Mouse (Mus musculus) cortical plate, adult 2 months (tissue): Measurements from ENCODE around the gene Zfp202. TPM values are rescaled to one million over a fixed set of nuclear protein-coding genes. Genes with fewer than 3 reads are reported as not detected.

Source experiments
- H3K27ac ChIP-seq: fragments of 200-500 bp; 2 replicates; pipeline ENCODE4 v1.5.1; 2012; ENCODE audit warnings: low read length, control low read depth, inconsistent platforms; ENCODE audit not compliant: insufficient read depth
- H3K4me1 ChIP-seq: fragments of 200-500 bp; 2 replicates; pipeline ENCODE4 v1.6.1; 2011; ENCODE audit warnings: low read length; ENCODE audit not compliant: control insufficient read depth, insufficient read depth
- H3K4me3 ChIP-seq: fragments of 200-500 bp; 2 replicates; pipeline ENCODE4 v1.5.1; 2011; ENCODE audit warnings: mild to moderate bottlenecking, low read length, control low read depth; ENCODE audit not compliant: insufficient read depth
- CTCF ChIP-seq: fragments of 200-500 bp; IDR thresholded peaks from 2 replicates; pipeline ENCODE4 v1.5.1; 2011; ENCODE audit warnings: mild to moderate bottlenecking, control low read depth, low read length; ENCODE audit not compliant: insufficient read depth; ENCODE audit errors: extremely low read depth
- POLR2A ChIP-seq: fragments of 200-500 bp; IDR thresholded peaks from 2 replicates; pipeline ENCODE4 v1.6.1; 2011; ENCODE audit warnings: mild to moderate bottlenecking, low read length, control low read depth; ENCODE audit not compliant: insufficient read depth; ENCODE audit errors: extremely low read depth
- polyA plus RNA-seq: library from polyadenylated mRNA; depleted of rRNA; stranded (reverse); fragments of >200 nt; gene quantifications from 2 replicates; pipeline ENCODE4 v1.2.3, GENCODE M21; 2012; rRNA removed

The Zfp202 gene
- polyA plus RNA-seq, 1 experiment, result 2.8 TPM

- H3K27ac ChIP-seq, result no peak overlapping the region
- peaks cover 6% of the 10 kb centered on the region; the same call in 1 of the 2 replicates for H3K4me1 ChIP-seq
- H3K4me3 ChIP-seq, result no peak overlapping the region
- no peak for TF ChIP-seq CTCF
- no peak for TF ChIP-seq POLR2A
These were observed 47.6 kb downstream of the Zfp202 start for GRCm38 (mm10) chr9:40239749-40240148.

- H3K4me1 ChIP-seq, result peaks cover 6% of the 10 kb centered on the region; the same call in 1 of the 2 replicates
- TF ChIP-seq POLR2A (no peak), CTCF (no peak)
- no peak overlapping the region for H3K27ac ChIP-seq
- no peak overlapping the region for H3K4me3 ChIP-seq
These were observed 48.2 kb downstream of the Zfp202 start for GRCm38 (mm10) chr9:40240311-40240710.

GRCm38 (mm10) chr9:40241223-40241801 is 49.2 kb downstream of the Zfp202 start:
- H3K27ac ChIP-seq, result peak overlapping the region; percentile 58
- peaks cover 10% of the 10 kb centered on the region; the same call in 1 of the 2 replicates for H3K4me1 ChIP-seq

GRCm38 (mm10) chr9:40241951-40242888 is 50.1 kb downstream of the Zfp202 start:
- Histone ChIP-seq H3K4me1 (peaks cover 12% of the 10 kb centered on the region; the same call in 1 of the 2 replicates), H3K4me3 (peak overlapping the region; percentile 37), H3K27ac (peak overlapping the region; percentile 58)
- no peak for TF ChIP-seq CTCF
- TF ChIP-seq POLR2A, result no peak

More at GRCm38 (mm10) chr9:40241223-40241801, 49.2 kb downstream of the Zfp202 start:
- peak; percentile 53; the same call in 1 of the 2 replicates for TF ChIP-seq POLR2A
- TF ChIP-seq CTCF, result no peak
- H3K4me3 ChIP-seq, result peak overlapping the region; percentile 37

- no peak for TF ChIP-seq CTCF
- no peak for TF ChIP-seq POLR2A
- Histone ChIP-seq H3K4me1 (peaks cover 12% of the 10 kb centered on the region; the same call in 1 of the 2 replicates), H3K4me3 (no peak overlapping the region), H3K27ac (no peak overlapping the region)
These were observed 53.4 kb downstream of the Zfp202 start for GRCm38 (mm10) chr9:40245466-40245865.

- H3K4me3 ChIP-seq, result no peak overlapping the region
- no peak for TF ChIP-seq CTCF
- TF ChIP-seq POLR2A, result no peak
- H3K27ac ChIP-seq, result no peak overlapping the region
- peaks cover 11% of the 10 kb centered on the region; the same call in 1 of the 2 replicates for H3K4me1 ChIP-seq
These were observed 54.0 kb downstream of the Zfp202 start for GRCm38 (mm10) chr9:40245974-40246665.

GRCm38 (mm10) chr9:40246702-40247101 is 54.6 kb downstream of the Zfp202 start:
- peaks cover 9% of the 10 kb centered on the region; the same call in 1 of the 2 replicates for H3K4me1 ChIP-seq
- no peak overlapping the region for H3K27ac ChIP-seq
- H3K4me3 ChIP-seq, result no peak overlapping the region
- TF ChIP-seq CTCF, result no peak
- TF ChIP-seq POLR2A, result no peak

GRCm38 (mm10) chr9:40249106-40249505 is 57.0 kb downstream of the Zfp202 start:
- no peak overlapping the region for H3K27ac ChIP-seq
- no peak overlapping the region for H3K4me3 ChIP-seq
- TF ChIP-seq CTCF (no peak), POLR2A (no peak)
- H3K4me1 ChIP-seq, result peaks cover 6% of the 10 kb centered on the region; the same call in 1 of the 2 replicates

GRCm38 (mm10) chr9:40252459-40252858 is 60.3 kb downstream of the Zfp202 start:
- TF ChIP-seq POLR2A (no peak), CTCF (no peak)
- Histone ChIP-seq H3K27ac (no peak overlapping the region), H3K4me3 (no peak overlapping the region), H3K4me1 (no peaks in the 10 kb centered on the region)

Other genes with a start within 250 kb of the Zfp202 start
- not detected in 2 replicates for gene Olfr975, start 240.3 kb upstream of the Zfp202 start, polyA plus RNA-seq
- gene Olfr976, start 231.2 kb upstream of the Zfp202 start, polyA plus RNA-seq, result not detected in 2 replicates
- not detected in 2 replicates for gene Olfr978, start 200.2 kb upstream of the Zfp202 start, polyA plus RNA-seq
- gene Olfr979, start 188.9 kb upstream of the Zfp202 start, polyA plus RNA-seq, result not detected in 2 replicates
- gene Olfr980, start 182.7 kb upstream of the Zfp202 start, polyA plus RNA-seq, result not detected in 2 replicates
- gene Olfr981, start 170.9 kb upstream of the Zfp202 start, polyA plus RNA-seq, result not detected in 2 replicates
- not detected in 2 replicates for gene Olfr982, start 118.5 kb upstream of the Zfp202 start, polyA plus RNA-seq
- not detected in 2 replicates for gene Olfr983, start 98.7 kb upstream of the Zfp202 start, polyA plus RNA-seq
- gene Olfr984, start 78.1 kb upstream of the Zfp202 start, polyA plus RNA-seq, result not detected in 2 replicates
- not detected in 2 replicates for gene Olfr985, start 62.1 kb upstream of the Zfp202 start, polyA plus RNA-seq
- gene Tmem225, start 44.2 kb upstream of the Zfp202 start, polyA plus RNA-seq, result not detected in 2 replicates
- gene Olfr986, start 11.4 kb upstream of the Zfp202 start, polyA plus RNA-seq, result not detected in 2 replicates
- gene Scn3b, start 76.9 kb downstream of the Zfp202 start, polyA plus RNA-seq, result 50.5 and 66.4 TPM in 2 replicates